Mouse (Mus musculus): ENCODE results near the gene Krtap27-1. TPM values are rescaled to one million over a fixed set of nuclear protein-coding genes. Genes with fewer than 3 reads are reported as not detected.

The Krtap27-1 gene
- polyA plus RNA-seq (2012; fragmentation: generic; extraction: Trizol), result not detected

- Histone ChIP-seq H3K36me3 (ENCODE audit: control insufficient read depth, insufficient read depth) (no peaks in the 10 kb centered on the region), H3K27me3 (ENCODE audit: control insufficient read depth, insufficient read depth, insufficient read length) (no peaks in the 10 kb centered on the region), H3K4me3 (no peak within 1 kb of the TSS), H3K4me2 (ENCODE audit: low read depth) (no peak within 1 kb of the TSS), H3K79me2 (ENCODE audit: control insufficient read depth, insufficient read depth) (no peaks in the 10 kb centered on the region), H3ac (ENCODE audit: control insufficient read depth, insufficient read length) (no peak within 1 kb of the TSS)
- TF ChIP-seq USF1 (IDR thresholded peaks at IDR 0.05; ENCODE audit: low read depth) (no peak), MYOD1 (IDR thresholded peaks at IDR 0.05; ENCODE audit: control insufficient read depth in 1 of 3, insufficient read length in 2 of 3, low read depth in 2 of 3) (no peak), REST (IDR thresholded peaks at IDR 0.05; ENCODE audit: insufficient read depth, insufficient read length) (no peak), MAX (IDR thresholded peaks at IDR 0.05; ENCODE audit: low read depth) (no peak), SRF (IDR thresholded peaks at IDR 0.05; ENCODE audit: control insufficient read depth, insufficient read length, low read depth) (no peak), E2F4 (IDR thresholded peaks at IDR 0.05; ENCODE audit: insufficient read depth) (no peak), POLR2AphosphoS2 (IDR thresholded peaks at IDR 0.05; ENCODE audit: insufficient read length, low read depth) (no peak), POLR2A (IDR thresholded peaks at IDR 0.05; ENCODE audit: insufficient read length, low read depth) (no peak), CEBPB (IDR thresholded peaks at IDR 0.05; ENCODE audit: insufficient read depth, poor library complexity, severe bottlenecking) (no peak), TCF3 (IDR thresholded peaks at IDR 0.05; ENCODE audit: insufficient read length, low read depth) (no peak), MYOG (IDR thresholded peaks at IDR 0.05; ENCODE audit: control insufficient read depth in 1 of 3, insufficient read depth in 1 of 3, insufficient read length in 2 of 3, low read depth in 2 of 3) (no peak), TCF12 (IDR thresholded peaks at IDR 0.05; ENCODE audit: insufficient read depth, poor library complexity, severe bottlenecking) (no peak)
Observed at GRCm38 (mm10) chr16:88671571-88671970, at the start of gene Krtap27-1. Gene Krtap27-1, minus strand, starts transcription at chr16:88671671.

DNA sequence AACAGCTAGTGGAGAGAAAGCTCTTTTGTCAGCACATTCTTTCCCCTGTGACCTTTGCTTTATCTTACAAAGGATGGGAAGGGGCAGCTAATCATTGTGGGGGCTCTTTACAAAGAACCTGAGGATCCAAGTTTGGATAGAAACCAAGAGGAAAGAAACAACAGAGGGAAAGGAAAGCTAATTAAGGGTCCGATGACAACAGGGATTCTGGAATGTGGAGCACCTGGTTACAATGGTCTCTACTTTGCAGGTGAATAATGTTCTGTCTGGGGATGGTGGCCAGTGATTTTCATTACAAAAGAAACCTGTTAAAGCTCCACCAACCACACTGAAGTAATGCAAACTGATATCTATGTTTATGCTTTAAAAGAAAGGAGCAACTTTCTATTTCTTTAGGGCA lies 48.6 kb upstream of the Krtap27-1 start:
- Histone ChIP-seq H3K79me2 (ENCODE audit: control insufficient read depth, insufficient read depth) (no peaks in the 10 kb centered on the region), H3K4me2 (ENCODE audit: low read depth) (no peak overlapping the region), H3ac (ENCODE audit: control insufficient read depth, insufficient read length) (no peak overlapping the region), H3K27me3 (ENCODE audit: control insufficient read depth, insufficient read depth, insufficient read length) (no peaks in the 10 kb centered on the region), H3K4me3 (no peak overlapping the region), H3K36me3 (ENCODE audit: control insufficient read depth, insufficient read depth) (no peaks in the 10 kb centered on the region)
- no peak for TF ChIP-seq MYOG (IDR thresholded peaks at IDR 0.05; ENCODE audit: control insufficient read depth in 1 of 3, insufficient read depth in 1 of 3, insufficient read length in 2 of 3, low read depth in 2 of 3)
- no peak for TF ChIP-seq MYOD1 (IDR thresholded peaks at IDR 0.05; ENCODE audit: control insufficient read depth in 1 of 3, insufficient read length in 2 of 3, low read depth in 2 of 3)
- no peak for TF ChIP-seq REST (IDR thresholded peaks at IDR 0.05; ENCODE audit: insufficient read depth, insufficient read length)
- TF ChIP-seq POLR2A (IDR thresholded peaks at IDR 0.05; ENCODE audit: insufficient read length, low read depth), result no peak
- no peak for TF ChIP-seq SRF (IDR thresholded peaks at IDR 0.05; ENCODE audit: control insufficient read depth, insufficient read length, low read depth)
- TF ChIP-seq CEBPB (IDR thresholded peaks at IDR 0.05; ENCODE audit: insufficient read depth, poor library complexity, severe bottlenecking), result no peak
- no peak for TF ChIP-seq TCF12 (IDR thresholded peaks at IDR 0.05; ENCODE audit: insufficient read depth, poor library complexity, severe bottlenecking)
- no peak for TF ChIP-seq E2F4 (IDR thresholded peaks at IDR 0.05; ENCODE audit: insufficient read depth)
- no peak for TF ChIP-seq USF1 (IDR thresholded peaks at IDR 0.05; ENCODE audit: low read depth)

- no peak for TF ChIP-seq MYOD1 (IDR thresholded peaks at IDR 0.05; ENCODE audit: control insufficient read depth in 1 of 3, insufficient read length in 2 of 3, low read depth in 2 of 3)
- no peak for TF ChIP-seq SRF (IDR thresholded peaks at IDR 0.05; ENCODE audit: control insufficient read depth, insufficient read length, low read depth)
- TF ChIP-seq MYOG (IDR thresholded peaks at IDR 0.05; ENCODE audit: control insufficient read depth in 1 of 3, insufficient read depth in 1 of 3, insufficient read length in 2 of 3, low read depth in 2 of 3), result no peak
- TF ChIP-seq E2F4 (IDR thresholded peaks at IDR 0.05; ENCODE audit: insufficient read depth), result no peak
- Histone ChIP-seq H3ac (ENCODE audit: control insufficient read depth, insufficient read length) (no peak overlapping the region), H3K4me3 (no peak overlapping the region), H3K79me2 (ENCODE audit: control insufficient read depth, insufficient read depth) (no peaks in the 10 kb centered on the region), H3K36me3 (ENCODE audit: control insufficient read depth, insufficient read depth) (no peaks in the 10 kb centered on the region), H3K4me2 (ENCODE audit: low read depth) (no peak overlapping the region), H3K27me3 (ENCODE audit: control insufficient read depth, insufficient read depth, insufficient read length) (no peaks in the 10 kb centered on the region)
Observed at GRCm38 (mm10) chr16:88716549-88716948, 45.1 kb upstream of the Krtap27-1 start.

DNA sequence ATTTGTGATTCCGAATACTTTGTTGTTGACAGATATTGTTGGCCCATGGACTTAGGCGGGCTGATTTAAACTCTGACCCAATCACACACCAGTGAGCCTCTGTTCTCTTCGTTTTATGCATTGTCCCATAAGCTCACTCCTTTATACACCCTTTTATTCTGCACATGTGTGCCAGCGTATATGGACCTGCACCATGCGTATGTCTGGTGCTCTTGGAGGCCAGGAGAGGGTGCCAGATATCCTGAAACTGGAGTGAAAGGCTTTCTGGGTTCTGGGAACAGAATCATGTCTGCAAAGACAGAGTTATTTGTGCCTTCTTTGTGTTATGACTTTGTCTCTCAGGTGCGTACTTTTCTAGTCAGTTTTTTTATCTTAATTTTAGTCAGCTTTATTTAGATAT lies 39.8 kb upstream of the Krtap27-1 start:
- no peaks in the 10 kb centered on the region for H3K36me3 ChIP-seq (ENCODE audit: control insufficient read depth, insufficient read depth)
- H3K27me3 ChIP-seq (ENCODE audit: control insufficient read depth, insufficient read depth, insufficient read length), result no peaks in the 10 kb centered on the region
- H3K4me2 ChIP-seq (ENCODE audit: low read depth), result no peak overlapping the region
- no peaks in the 10 kb centered on the region for H3K79me2 ChIP-seq (ENCODE audit: control insufficient read depth, insufficient read depth)
- H3ac ChIP-seq (ENCODE audit: control insufficient read depth, insufficient read length), result no peak overlapping the region
- no peak overlapping the region for H3K4me3 ChIP-seq
- TF ChIP-seq CEBPB (IDR thresholded peaks at IDR 0.05; ENCODE audit: insufficient read depth, poor library complexity, severe bottlenecking) (no peak), REST (IDR thresholded peaks at IDR 0.05; ENCODE audit: insufficient read depth, insufficient read length) (no peak), MYOD1 (IDR thresholded peaks at IDR 0.05; ENCODE audit: control insufficient read depth in 1 of 3, insufficient read length in 2 of 3, low read depth in 2 of 3) (no peak), MAX (IDR thresholded peaks at IDR 0.05; ENCODE audit: low read depth) (no peak), TCF12 (IDR thresholded peaks at IDR 0.05; ENCODE audit: insufficient read depth, poor library complexity, severe bottlenecking) (no peak), USF1 (IDR thresholded peaks at IDR 0.05; ENCODE audit: low read depth) (no peak), E2F4 (IDR thresholded peaks at IDR 0.05; ENCODE audit: insufficient read depth) (no peak), POLR2A (IDR thresholded peaks at IDR 0.05; ENCODE audit: insufficient read length, low read depth) (no peak)

DNA sequence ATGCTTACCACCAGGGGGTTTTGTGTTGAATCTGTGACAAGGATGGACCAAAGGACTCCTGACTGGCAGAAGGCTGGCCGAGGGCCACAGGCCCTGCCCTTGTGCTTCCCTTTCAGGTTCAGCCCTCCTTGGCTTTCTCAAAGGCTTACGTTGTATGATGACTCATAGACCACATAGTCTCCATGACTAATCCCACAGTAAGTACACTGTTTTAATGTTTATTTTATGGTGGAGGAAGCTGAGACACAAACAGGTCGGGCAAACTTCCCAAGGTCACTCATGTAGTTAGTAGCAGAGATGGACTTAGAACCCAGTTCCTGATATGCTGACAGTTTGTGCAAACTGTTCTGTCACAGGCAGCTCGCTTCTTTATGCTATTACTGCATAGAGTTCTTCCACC lies 39.3 kb upstream of the Krtap27-1 start:
- TF ChIP-seq POLR2AphosphoS2 (IDR thresholded peaks at IDR 0.05; ENCODE audit: insufficient read length, low read depth) (no peak), MYOD1 (IDR thresholded peaks at IDR 0.05; ENCODE audit: control insufficient read depth in 1 of 3, insufficient read length in 2 of 3, low read depth in 2 of 3) (no peak), SRF (IDR thresholded peaks at IDR 0.05; ENCODE audit: control insufficient read depth, insufficient read length, low read depth) (no peak), TCF12 (IDR thresholded peaks at IDR 0.05; ENCODE audit: insufficient read depth, poor library complexity, severe bottlenecking) (no peak), MAX (IDR thresholded peaks at IDR 0.05; ENCODE audit: low read depth) (no peak), USF1 (IDR thresholded peaks at IDR 0.05; ENCODE audit: low read depth) (no peak), TCF3 (IDR thresholded peaks at IDR 0.05; ENCODE audit: insufficient read length, low read depth) (no peak), CEBPB (IDR thresholded peaks at IDR 0.05; ENCODE audit: insufficient read depth, poor library complexity, severe bottlenecking) (no peak), E2F4 (IDR thresholded peaks at IDR 0.05; ENCODE audit: insufficient read depth) (no peak), POLR2A (IDR thresholded peaks at IDR 0.05; ENCODE audit: insufficient read length, low read depth) (no peak), MYOG (IDR thresholded peaks at IDR 0.05; ENCODE audit: control insufficient read depth in 1 of 3, insufficient read depth in 1 of 3, insufficient read length in 2 of 3, low read depth in 2 of 3) (no peak), REST (IDR thresholded peaks at IDR 0.05; ENCODE audit: insufficient read depth, insufficient read length) (no peak)
- Histone ChIP-seq H3K36me3 (ENCODE audit: control insufficient read depth, insufficient read depth) (no peaks in the 10 kb centered on the region), H3K79me2 (ENCODE audit: control insufficient read depth, insufficient read depth) (no peaks in the 10 kb centered on the region), H3K4me2 (ENCODE audit: low read depth) (no peak overlapping the region), H3ac (ENCODE audit: control insufficient read depth, insufficient read length) (no peak overlapping the region), H3K27me3 (ENCODE audit: control insufficient read depth, insufficient read depth, insufficient read length) (no peaks in the 10 kb centered on the region), H3K4me3 (no peak overlapping the region)

Data from myocyte (in vitro differentiated cells).